Mouse (Mus musculus) neural tube, embryonic 11.5 days (tissue): ENCODE data around the gene Dcbld1. TPM values are rescaled to one million over a fixed set of nuclear protein-coding genes. Genes with fewer than 3 reads are reported as not detected.
"Not testable (repeated sequence)": the region's sequence is repeated elsewhere in the genome, so short reads cannot be mapped to it uniquely, and the experiment has no call there.

Experiments
- ATAC-seq: fragments of 200-750 bp; cut with Nextera tagmentation; 2 replicates; pipeline ENCODE4 v1.8.0; 2017; ENCODE audit warnings: moderate number of reproducible peaks, mild to moderate bottlenecking, moderate TSS enrichment, moderate library complexity; ENCODE audit not compliant: insufficient read depth, low FRiP score, low TSS enrichment
- DNase-seq: peaks from one replicate; pipeline ENCODE4 v3.0.0-alpha.2; 2015; ENCODE audit warnings: low spot score
- H3K27ac ChIP-seq: fragments of 300-500 bp; sonication (generic); 2 replicates; pipeline ENCODE4 v1.5.1; 2014; ENCODE audit warnings: low read depth, mild to moderate bottlenecking, low read length
- H3K27me3 ChIP-seq: fragments of 300-500 bp; sonication (generic); 2 replicates; pipeline ENCODE4 v1.6.1; 2014; ENCODE audit warnings: mild to moderate bottlenecking, low read length, mixed read lengths; ENCODE audit not compliant: control insufficient read depth, insufficient read depth
- H3K36me3 ChIP-seq: fragments of 300-500 bp; sonication (generic); 2 replicates; pipeline ENCODE4 v1.6.1; 2014; ENCODE audit warnings: mild to moderate bottlenecking, low read length, moderate library complexity, mixed read lengths; ENCODE audit not compliant: control insufficient read depth, insufficient read depth
- H3K4me1 ChIP-seq: fragments of 300-500 bp; sonication (generic); 2 replicates; pipeline ENCODE4 v1.6.1; 2014; ENCODE audit warnings: low read length, mixed read lengths; ENCODE audit not compliant: control insufficient read depth, insufficient read depth
- H3K4me2 ChIP-seq: fragments of 300-500 bp; sonication (generic); 2 replicates; pipeline ENCODE4 v1.6.1; 2014; ENCODE audit warnings: low read depth, mild to moderate bottlenecking, moderate library complexity
- H3K4me3 ChIP-seq: fragments of 300-500 bp; sonication (generic); 2 replicates; pipeline ENCODE4 v1.5.1; 2014; ENCODE audit warnings: low read depth, low read length
- H3K9ac ChIP-seq: fragments of 300-500 bp; sonication (generic); 2 replicates; pipeline ENCODE4 v1.6.1; 2014; ENCODE audit warnings: mild to moderate bottlenecking, low read length
- H3K9me3 ChIP-seq: fragments of 300-500 bp; sonication (generic); 2 replicates; pipeline ENCODE4 v1.6.1; 2016; ENCODE audit warnings: low read length; ENCODE audit not compliant: control insufficient read depth
- WGBS: fragments of 180-500 bp; shearing (Covaris S2); extraction: QIAGEN DNeasy Blood & Tissue Kit; methylation state at CpG from one replicate; pipeline ENCODE4 v1.1.7; 2014; 5-methylcytosine and 5-hydroxymethylcytosine counted together
- polyA plus RNA-seq: library from polyadenylated mRNA; unstranded; fragments of >200 nt; fragmentation: Nextera tagmentation; extraction: Ambion mirVana; gene quantifications from 2 replicates; pipeline ENCODE4 v1.2.1, GENCODE M21; 2014

The Dcbld1 gene
- polyA plus RNA-seq, 1 experiment from 2014 or later = 24.8 TPM

GRCm38 (mm10) chr10:52281337-52281736, 47.9 kb downstream of the Dcbld1 start:
- Histone ChIP-seq H3K27ac (no peak overlapping the region), H3K36me3 (no peaks in the 10 kb centered on the region), H3K9me3 (no peaks in the 10 kb centered on the region), H3K4me3 (no peak overlapping the region), H3K4me2 (no peak overlapping the region), H3K9ac (no peak overlapping the region), H3K27me3 (no peaks in the 10 kb centered on the region), H3K4me1 (no peaks in the 10 kb centered on the region)
- DNase-seq (no peak), ATAC-seq (no peak)

GRCm38 (mm10) chr10:52284578-52284977, 51.2 kb downstream of the Dcbld1 start:
- WGBS = 75% methylated on average over 8 of the region's 8 CpGs

GRCm38 (mm10) chr10:52287852-52288533, 54.6 kb downstream of the Dcbld1 start:
- no peaks in the 10 kb centered on the region for H3K4me1 ChIP-seq
- H3K27ac ChIP-seq = no peak overlapping the region
- H3K36me3 ChIP-seq = no peaks in the 10 kb centered on the region
- no peaks in the 10 kb centered on the region for H3K27me3 ChIP-seq
- no peak for DNase-seq
- H3K9me3 ChIP-seq = no peaks in the 10 kb centered on the region
- WGBS = 47% methylated on average over 5 of the region's 5 CpGs
- no peak overlapping the region for H3K9ac ChIP-seq
- no peak overlapping the region for H3K4me2 ChIP-seq
- H3K4me3 ChIP-seq = no peak overlapping the region
- ATAC-seq = 0 out of 2 replicates have a peak, but pooled peaks have one; percentile 38

More at GRCm38 (mm10) chr10:52284578-52284977, 51.2 kb downstream of the Dcbld1 start:
- Histone ChIP-seq H3K4me3 (no peak overlapping the region), H3K9me3 (no peaks in the 10 kb centered on the region), H3K4me1 (no peaks in the 10 kb centered on the region), H3K9ac (no peak overlapping the region), H3K27me3 (no peaks in the 10 kb centered on the region), H3K36me3 (no peaks in the 10 kb centered on the region), H3K27ac (no peak overlapping the region), H3K4me2 (no peak overlapping the region)
- ATAC-seq = no peak
- no peak for DNase-seq

- H3K36me3 ChIP-seq = no peaks in the 10 kb centered on the region
- 92% methylated on average over 3 of the region's 3 CpGs for WGBS
These were observed 55.8 kb downstream of the Dcbld1 start for GRCm38 (mm10) chr10:52289261-52289660.

GRCm38 (mm10) chr10:52292391-52292790, 59.0 kb downstream of the Dcbld1 start:
- H3K4me2 ChIP-seq, ATAC-seq, H3K9ac ChIP-seq, H3K9me3 ChIP-seq, H3K4me3 ChIP-seq, H3K27ac ChIP-seq, H3K27me3 ChIP-seq, DNase-seq, H3K36me3 ChIP-seq, H3K4me1 ChIP-seq: not testable (repeated sequence)
- WGBS = 90% methylated on average over 1 of the region's 1 CpGs

More at GRCm38 (mm10) chr10:52289261-52289660, 55.8 kb downstream of the Dcbld1 start:
- H3K4me2 ChIP-seq = no peak overlapping the region
- no peak overlapping the region for H3K4me3 ChIP-seq
- no peaks in the 10 kb centered on the region for H3K9me3 ChIP-seq
- no peaks in the 10 kb centered on the region for H3K27me3 ChIP-seq
- H3K27ac ChIP-seq = no peak overlapping the region
- no peak for ATAC-seq
- DNase-seq = no peak
- H3K4me1 ChIP-seq = no peaks in the 10 kb centered on the region
- H3K9ac ChIP-seq = no peak overlapping the region

GRCm38 (mm10) chr10:52293921-52294577, 60.6 kb downstream of the Dcbld1 start:
- Histone ChIP-seq H3K4me3 (no peak overlapping the region), H3K9ac (no peak overlapping the region), H3K27me3 (no peaks in the 10 kb centered on the region), H3K36me3 (no peaks in the 10 kb centered on the region), H3K9me3 (no peaks in the 10 kb centered on the region), H3K4me1 (no peaks in the 10 kb centered on the region), H3K4me2 (no peak overlapping the region), H3K27ac (no peak overlapping the region)
- ATAC-seq (no peak), DNase-seq (no peak)
- WGBS = 92% methylated on average over 4 of the region's 4 CpGs

- H3K27ac ChIP-seq = no peak overlapping the region
- ATAC-seq = no peak
- H3K9me3 ChIP-seq = no peaks in the 10 kb centered on the region
- no peaks in the 10 kb centered on the region for H3K36me3 ChIP-seq
- DNase-seq = no peak
- H3K9ac ChIP-seq = no peak overlapping the region
- no peaks in the 10 kb centered on the region for H3K27me3 ChIP-seq
- 93% methylated on average over 2 of the region's 2 CpGs for WGBS
- H3K4me3 ChIP-seq = no peak overlapping the region
- no peaks in the 10 kb centered on the region for H3K4me1 ChIP-seq
- H3K4me2 ChIP-seq = no peak overlapping the region
These were observed 62.5 kb downstream of the Dcbld1 start for GRCm38 (mm10) chr10:52295934-52296333.

- not testable (repeated sequence) for DNase-seq, ATAC-seq, H3K27me3 ChIP-seq, H3K9ac ChIP-seq, H3K27ac ChIP-seq, H3K4me3 ChIP-seq, H3K36me3 ChIP-seq, H3K4me1 ChIP-seq, H3K9me3 ChIP-seq, H3K4me2 ChIP-seq
These were observed 65.1 kb downstream of the Dcbld1 start for GRCm38 (mm10) chr10:52298568-52298967.

GRCm38 (mm10) chr10:52301766-52302165, 68.3 kb downstream of the Dcbld1 start:
- Histone ChIP-seq H3K4me1 (no peaks in the 10 kb centered on the region), H3K4me3 (no peak overlapping the region)
- 97% methylated on average over 4 of the region's 4 CpGs for WGBS

More at GRCm38 (mm10) chr10:52301766-52302165, 68.3 kb downstream of the Dcbld1 start:
- no peaks in the 10 kb centered on the region for H3K36me3 ChIP-seq
- H3K27me3 ChIP-seq = no peaks in the 10 kb centered on the region
- no peak overlapping the region for H3K4me2 ChIP-seq
- no peak for DNase-seq
- H3K9ac ChIP-seq = no peak overlapping the region
- no peaks in the 10 kb centered on the region for H3K9me3 ChIP-seq
- H3K27ac ChIP-seq = no peak overlapping the region
- ATAC-seq = no peak
